Mouse (Mus musculus) mesoderm, embryonic 11.5 days (tissue): Measurements from ENCODE around the gene Timd2.
"Not testable (repeated sequence)": the region's sequence is repeated elsewhere in the genome, so short reads cannot be mapped to it uniquely, and the experiment has no call there.

Experiments
- DNase-seq: peaks from one replicate; pipeline ENCODE4 v3.0.0-alpha.2; 2012; ENCODE audit warnings: low read depth, low spot score

Gene Timd2

DNA sequence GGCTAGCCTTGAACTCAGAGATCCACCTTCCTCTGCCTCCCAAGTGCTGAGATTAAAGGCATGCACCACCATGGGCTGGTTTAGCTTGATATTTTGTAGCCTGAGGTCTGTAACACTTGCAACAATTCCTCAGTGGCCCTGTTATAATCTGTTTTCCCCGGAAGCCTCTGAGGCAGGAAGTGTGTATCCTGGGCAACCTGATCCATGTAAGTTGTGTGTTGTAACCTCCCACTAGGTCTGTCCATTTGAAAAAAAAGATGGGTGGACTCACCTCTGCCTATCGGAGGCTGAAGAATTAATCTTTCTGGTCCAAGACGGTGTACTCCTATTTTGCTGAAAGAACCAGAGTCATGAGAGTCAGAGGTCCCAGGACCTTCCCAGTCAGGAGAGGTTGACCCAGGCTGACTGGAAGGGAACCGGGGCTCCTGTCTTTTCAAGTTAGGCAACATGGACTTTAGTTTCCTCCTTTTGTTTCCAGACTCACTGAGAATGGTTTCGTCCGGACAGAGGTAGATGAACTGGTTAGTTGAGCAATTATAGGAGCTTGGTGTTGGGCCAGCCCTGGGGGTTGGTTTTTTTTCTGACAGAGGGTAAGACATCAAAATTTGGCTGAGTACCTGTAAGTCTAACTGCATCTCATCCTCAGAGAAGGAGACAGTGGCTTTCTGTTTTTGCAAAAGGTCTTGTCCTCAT, at the start of gene Timd2:
TSS of gene Timd2 (minus strand) at position 398 of the 693 bp plus-strand sequence.
- no peak for DNase-seq

DNA sequence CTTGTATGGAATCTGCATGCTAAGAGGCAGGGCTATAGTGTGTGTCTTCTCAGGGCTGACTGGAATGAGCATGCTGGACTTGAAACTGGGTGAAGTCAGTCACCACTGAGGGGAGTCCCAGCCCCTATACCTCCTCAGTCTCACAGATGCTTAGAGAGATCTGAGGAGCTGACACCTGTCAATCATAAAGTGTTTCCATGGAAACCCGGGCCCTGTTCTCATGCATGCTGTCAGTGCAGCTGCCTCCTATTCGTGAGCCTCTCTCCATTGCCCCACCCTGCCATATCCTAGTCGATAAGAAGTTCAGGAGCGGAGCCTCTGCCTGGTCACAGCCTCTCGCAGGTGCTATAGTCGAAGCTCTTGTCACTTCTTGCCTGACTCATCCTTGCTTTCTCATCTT, 48.9 kb upstream of the Timd2 start:
- not testable (repeated sequence) for DNase-seq

DNA sequence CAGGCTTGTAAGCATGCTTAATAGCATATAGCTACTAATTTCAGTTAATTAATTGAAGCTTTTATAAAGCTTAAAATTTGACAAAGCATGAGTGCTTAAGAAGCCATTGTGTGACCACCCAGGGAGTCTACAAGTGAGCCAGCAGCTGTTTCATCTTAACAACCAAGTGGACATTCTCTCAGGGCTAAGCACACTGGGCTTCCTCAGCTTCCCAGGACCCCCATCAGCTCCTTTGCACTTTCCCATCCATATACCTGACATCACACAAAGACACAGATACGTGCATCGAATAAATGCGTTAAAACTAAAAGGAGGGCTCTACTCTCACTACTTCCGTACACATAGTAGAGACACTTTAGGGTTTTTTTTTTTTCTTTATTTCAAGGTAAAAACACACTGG, 47.8 kb upstream of the Timd2 start:
- DNase-seq = no peak

DNA sequence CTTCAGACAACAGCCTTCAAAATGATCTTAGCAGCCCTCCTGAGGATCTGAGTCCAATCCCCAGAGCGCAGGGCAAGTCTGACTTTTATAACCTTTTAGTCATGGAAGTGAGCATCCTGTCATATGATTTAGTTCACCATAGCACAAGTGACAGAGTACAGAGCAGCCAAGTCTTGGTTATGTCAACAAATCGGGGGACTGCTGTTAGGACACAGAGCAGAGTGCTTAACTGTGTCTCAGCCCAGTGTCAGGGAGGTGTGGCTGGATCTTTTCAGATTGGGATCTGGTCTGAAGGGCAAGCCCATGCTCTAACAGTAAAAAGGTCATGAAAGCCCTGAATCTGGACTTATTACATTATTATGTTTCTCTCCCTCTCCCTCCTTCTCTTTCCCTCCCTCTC, 46.8 kb upstream of the Timd2 start:
- DNase-seq = no peak

DNA sequence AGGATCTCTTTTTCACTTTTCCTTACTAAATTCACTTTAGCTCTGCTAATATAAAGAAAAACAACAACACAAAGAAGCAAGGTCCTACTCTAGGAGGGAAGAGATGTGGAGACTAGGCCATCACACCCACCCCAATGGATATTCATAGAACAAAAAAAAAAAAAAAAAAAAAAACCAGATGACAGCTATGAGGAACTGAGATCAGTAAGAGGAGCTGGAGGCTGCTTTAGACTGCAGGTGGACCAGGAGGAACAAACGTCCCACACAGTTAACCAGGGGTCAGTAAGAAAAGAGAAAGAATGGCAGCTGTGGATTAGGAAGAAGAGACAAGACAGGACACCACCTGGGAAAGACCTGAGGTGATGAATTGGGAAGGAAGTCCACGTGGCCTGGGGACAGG, 41.1 kb upstream of the Timd2 start:
- DNase-seq = no peak

DNA sequence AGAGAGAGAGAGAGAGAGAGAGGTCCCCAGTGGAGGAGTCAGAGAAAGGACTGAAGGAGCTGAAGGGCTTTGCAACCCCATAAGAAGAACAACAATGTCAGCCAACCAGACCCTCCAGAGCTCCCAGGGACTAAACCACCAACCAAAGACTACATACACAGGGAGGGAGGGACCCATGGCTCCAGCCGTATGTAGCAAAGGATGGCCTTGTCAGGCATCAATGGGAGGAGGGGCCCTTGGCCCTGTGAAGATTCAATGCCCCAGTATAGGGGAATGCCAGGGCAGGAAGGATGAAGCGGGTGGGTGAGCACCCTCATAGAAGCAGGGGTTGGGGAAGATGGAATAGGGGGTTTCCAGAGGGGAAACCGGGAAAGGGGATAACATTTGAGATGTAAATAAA, 34.9 kb upstream of the Timd2 start:
- DNase-seq = no peak

DNA sequence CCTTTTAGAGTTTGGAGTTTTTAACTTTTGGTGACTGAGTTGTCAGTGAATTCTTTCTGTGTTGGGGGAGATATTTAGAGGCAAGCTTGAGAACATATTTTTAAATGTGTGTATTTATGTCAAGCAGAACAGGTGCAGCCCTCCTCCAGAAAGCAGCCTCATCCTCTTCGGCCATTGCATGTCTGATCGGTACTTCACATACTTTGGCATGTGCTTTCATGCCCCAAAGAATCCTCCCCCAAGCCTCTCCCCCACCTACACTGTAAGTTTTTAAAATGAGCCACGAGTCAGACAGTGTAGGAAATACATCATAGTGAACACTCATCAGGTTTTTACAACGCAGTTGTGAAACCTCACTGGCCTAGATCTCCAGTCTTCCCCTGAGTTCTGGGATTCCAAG, 34.0 kb upstream of the Timd2 start:
- DNase-seq = no peak

DNA sequence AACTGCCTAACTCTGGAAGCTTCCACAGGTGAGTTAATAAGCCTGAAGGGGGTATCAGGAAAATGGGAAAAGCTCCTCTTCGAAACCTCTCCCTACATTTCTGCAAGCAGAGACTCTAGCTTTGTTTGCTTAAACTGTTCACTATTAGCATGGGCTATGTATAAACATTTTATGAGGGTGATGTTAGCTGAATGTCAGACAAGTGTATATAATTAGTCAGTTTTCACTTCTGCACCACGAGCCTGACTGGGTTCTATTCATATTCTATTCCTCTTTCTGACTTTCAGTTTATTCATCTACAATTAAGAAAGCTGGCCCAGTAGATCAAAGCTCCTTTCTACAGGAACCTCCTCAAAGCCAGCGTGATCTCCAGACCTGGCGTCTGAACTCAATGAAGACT, 32.6 kb upstream of the Timd2 start:
- DNase-seq = no peak

DNA sequence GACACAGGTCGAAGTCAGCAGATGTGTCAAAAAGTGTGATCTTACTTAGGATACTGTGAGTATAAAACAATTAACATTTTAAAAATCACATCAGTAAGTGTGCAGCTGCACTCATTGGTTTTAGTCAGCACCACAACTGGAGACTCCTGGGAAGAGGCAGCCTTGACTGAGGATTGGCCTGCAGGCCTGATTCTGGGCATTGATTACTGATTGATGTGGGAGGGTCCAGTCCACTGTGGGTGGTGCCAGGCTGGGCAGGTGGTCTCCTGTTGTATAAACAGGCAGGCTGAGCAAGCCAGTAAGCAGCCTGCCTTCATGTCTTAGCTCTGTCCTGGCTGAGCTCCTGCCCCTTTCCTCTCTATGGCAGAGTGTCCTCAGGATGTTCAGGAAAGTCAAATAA, 28.2 kb upstream of the Timd2 start, which contains the start of gene Havcr1:
TSS of gene Havcr1 (plus strand) at position 5 of the 400 bp plus-strand sequence.
- DNase-seq = not testable (repeated sequence)

DNA sequence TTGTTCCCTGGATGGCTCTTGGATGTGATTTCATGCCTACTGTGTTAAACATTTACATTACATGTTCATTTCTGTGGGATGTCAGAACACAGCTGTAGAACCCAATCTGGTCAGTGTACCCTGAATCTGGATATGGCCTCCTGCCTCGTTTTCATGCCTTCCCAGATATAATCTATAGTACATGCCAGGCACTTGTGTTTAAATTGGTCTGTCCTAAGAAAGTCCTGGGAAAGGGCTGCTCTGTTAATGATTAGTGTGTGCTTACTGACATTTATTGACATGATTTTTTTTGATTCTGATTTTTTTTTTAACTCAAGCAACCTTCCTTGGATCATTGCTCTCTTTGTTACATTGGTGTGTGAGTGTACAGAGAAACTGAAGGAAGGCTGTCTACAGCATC, 27.8 kb upstream of the Timd2 start:
- DNase-seq = no peak

DNA sequence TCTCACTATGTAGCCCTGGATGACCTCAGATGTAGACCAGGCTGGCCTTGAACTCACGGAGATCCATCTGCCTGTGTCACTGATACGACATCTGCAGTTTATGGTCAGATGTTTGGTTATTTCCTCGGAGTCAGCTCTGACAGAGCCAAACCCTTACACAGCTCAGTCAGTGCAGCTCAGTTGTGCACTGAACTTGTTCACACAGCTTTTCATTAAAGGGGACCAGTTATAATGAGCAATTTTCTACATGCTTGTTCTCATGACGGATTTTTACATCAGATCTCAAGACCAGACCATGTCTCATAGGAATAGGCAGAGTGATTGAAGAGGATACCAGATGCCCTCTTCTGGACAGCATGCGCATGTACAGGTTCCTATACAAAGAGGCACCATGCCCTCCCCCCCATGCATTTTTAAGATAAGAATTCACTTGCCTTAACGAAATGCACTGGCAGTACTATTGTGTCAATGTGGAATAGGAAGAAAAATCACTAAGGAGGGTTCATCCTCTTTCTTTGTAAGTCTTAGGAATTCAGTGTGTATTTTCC, 26.5 kb upstream of the Timd2 start:
- peak; percentile 25 for DNase-seq

DNA sequence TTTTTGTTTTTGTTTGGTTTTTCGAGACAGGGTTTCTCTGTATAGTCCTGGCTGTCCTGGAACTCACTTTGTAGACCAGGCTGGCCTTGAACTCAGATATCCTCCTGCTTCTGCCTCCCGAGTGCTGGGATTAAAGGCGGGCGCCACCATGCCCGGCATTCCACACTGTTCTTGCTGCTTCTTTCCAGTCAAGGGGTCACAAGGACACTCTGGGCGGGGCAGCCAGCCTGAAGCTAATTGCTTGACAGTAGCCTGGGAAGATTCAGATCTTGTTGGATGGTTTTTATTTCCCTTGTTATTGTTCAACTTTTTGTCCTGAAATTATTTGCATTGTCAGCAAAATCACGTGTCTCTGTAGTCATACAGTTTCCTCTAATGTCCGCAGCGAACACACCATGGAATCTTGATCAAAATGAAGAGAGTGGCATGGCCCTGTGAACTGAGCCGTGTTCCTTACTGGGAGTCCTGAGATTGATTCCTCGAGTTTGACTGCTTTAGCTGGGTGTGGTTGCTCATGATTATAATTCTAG, 24.7 kb upstream of the Timd2 start:
- DNase-seq = no peak

DNA sequence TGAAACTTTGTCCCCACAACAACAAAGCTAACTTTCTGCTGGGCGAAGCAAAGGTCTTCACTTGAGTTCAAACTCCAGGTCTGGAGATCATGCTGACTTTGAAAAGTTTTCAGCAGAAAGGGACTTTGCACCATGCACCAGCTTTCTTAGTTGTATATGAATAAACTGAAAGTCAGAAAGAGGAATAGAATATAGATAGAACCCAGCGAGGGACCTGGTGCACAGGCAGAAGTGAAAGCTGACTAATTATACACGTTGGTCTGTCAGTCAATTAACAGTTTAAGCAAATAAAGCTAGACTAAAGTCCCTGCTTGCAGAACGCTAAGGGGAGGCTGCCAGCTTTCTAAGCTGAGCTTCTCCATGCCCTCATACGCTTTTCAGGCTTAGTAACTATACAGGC, 8.0 kb downstream of the Timd2 start:
- DNase-seq = no peak

DNA sequence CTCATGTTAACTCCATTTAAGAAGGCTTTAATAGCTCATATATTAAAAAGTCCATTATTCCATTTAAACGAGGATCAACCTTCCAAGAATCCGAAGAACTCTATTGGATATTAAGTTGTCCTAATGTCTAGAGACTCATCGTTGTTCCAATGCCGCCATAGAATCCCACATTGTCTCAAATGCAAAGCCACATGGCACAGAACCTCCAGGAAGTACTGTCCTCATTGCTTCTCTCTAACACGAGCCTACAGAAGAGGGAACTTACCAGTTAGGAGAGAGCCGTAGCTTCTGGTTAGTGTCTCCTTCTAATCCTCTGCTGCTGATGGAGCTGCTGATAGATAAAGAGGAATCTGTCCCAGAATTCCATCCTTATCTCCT, 8.6 kb downstream of the Timd2 start:
- no peak for DNase-seq

DNA sequence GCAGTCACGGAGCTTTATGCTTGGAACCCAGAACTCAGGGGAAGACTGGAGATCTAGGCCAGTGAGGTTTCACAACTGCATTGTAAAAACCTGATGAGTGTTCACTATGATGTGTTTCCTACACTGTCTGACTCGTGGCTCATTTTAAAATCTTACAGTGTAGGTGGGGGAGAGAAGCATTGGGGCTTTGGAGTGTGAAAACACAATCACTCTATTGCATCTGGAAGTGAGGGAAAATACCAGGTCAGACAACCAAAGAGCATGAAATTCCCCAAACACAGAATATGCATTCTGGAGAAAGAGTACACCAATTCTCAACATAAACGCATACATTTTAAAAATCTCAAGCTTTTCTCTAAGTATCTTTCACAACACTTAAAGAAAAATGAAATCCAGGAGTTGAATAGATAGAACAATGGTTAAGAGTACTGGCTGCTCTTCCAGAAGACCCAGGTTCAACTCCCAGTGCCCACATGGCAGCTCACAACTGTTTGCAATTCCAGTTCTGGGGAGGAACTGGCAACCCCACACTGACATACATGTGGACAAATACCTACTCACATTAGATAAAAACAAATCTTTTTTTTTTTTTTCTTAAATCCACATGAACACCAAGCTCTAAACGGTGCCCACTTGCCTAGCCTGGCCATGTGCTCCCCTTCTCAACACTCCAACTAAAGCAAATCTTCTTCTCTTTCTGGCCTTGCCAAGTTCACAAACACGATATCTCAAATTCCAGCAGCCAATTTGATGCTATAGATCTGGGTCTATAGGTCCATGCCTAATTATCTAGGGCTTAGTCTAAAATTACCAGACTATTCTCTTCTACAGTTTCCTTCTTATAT, 9.2 kb downstream of the Timd2 start:
- DNase-seq = no peak

DNA sequence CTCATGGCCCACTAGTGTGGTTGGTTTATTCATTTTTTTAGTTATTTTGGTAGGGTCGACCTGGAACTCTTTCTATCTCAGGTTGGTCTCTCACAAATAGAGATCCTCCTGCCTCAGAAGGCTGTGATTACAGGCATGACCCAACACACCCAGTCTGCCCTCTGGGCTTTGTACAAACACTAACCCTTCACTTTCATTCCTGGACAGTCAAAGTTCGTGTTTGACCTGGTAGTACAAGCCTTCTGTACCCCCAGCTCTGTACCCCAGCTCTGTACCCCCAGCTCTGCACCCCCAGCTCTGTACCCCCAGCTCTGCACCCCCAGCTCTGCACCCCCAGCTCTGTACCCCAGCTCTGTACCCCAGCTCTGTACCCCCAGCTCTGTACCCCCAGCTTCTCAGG, 11.0 kb downstream of the Timd2 start:
- not testable (repeated sequence) for DNase-seq

DNA sequence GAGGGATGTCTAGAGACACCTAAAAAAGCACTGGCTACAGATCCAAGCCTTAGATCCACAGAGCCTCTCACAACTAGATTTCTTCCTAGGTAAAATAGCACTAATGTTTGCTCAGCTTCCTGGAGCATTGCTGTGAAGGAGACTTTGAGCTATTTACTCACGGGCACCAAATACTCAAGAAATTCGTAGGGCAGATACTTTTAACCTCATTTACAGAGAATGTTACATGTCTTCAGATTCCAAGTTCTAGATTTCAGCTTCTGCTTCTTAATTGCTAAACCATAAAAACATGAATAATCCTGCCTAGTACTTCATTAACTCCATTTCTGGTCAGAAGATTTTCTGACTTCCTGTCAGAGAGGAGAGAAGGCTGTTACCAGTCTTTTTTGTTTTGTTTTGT, 16.7 kb downstream of the Timd2 start:
- no peak for DNase-seq

DNA sequence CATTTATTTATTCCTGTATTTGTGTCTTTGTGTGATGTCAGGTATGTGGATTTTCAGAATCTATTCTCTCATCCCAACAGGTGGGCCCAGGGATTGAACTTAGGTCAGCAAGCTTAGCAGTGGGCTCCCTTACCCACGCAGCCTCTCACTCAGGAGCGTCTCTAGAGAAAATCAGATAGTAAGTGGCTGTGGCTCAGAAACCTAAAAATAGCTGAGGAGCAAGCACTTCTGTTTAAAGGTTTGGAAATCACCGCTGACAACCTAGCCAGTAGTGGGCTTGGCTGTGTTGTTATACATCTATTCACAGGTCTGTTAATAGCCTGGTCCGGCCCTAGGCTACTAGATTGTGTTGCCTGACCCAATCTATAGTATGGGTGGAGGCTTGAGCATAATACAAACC, 23.1 kb downstream of the Timd2 start:
- DNase-seq = no peak

DNA sequence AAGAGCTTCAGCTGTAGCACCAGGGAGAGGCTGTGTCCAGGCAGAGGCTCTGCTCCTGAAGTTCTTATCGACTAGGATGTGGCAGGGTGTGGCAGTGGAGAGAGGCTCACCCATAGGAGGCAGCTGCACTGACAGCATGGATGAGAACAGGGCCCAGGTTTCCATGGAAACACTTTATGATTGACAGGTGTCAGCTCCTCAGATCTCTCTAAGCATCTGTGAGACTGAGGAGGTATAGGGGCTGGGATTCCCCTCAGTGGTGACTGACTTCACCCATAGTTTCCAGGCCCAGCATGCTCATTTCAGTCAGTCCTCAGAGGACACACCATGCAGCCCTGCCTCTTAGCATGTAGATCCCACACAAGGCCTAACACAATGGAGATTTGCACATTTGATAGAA, 24.0 kb downstream of the Timd2 start:
- no peak for DNase-seq

DNA sequence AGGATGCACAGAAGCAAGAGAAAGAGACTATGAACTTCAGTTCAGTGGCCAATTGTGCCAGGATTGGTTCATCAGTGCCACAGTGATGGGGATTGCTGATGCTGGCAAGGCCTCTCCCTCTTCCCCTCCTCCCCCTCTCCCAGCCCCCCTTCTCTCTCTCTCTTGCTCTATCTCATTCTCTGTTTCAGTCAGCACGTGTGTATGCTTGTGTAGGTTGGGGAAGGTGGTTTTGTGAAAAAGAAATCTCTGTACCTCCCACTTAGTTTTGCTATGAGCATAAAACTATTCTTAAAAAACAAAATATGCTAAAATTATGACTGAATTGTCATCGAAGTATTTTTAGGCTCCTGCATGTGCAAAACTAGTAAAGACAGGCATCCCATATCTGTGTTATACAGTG, 38.9 kb downstream of the Timd2 start:
- DNase-seq = no peak

DNA sequence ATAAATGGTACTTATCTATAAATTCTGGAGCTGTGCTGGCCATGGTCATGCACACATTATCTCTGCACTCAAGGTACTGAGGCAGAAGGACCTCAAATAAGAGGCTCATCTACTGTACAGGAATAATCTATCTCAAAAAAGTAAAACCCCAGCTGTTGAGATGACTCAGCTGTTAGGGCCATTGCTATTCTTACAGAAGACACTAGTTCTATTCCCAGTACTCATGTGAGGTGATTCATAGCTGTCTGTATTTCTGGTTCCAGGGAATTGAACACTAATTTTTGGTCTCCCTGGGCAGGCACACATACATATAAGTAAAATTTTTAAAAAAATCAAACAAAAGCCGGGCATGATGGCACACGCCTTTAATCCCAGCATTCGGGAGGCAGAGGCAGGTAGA, 39.8 kb downstream of the Timd2 start:
- no peak for DNase-seq
